Mouse (Mus musculus) ES-E14 (cell line): Measurements from ENCODE around the gene Efna1.

Experiments used
- CHD2 ChIP-seq: IDR thresholded peaks from 2 replicates; pipeline ENCODE4 v1.6.1; 2014; ENCODE audit warnings: mild to moderate bottlenecking, low read depth, low read length, inconsistent platforms
- HCFC1 ChIP-seq: IDR thresholded peaks from 2 replicates; pipeline ENCODE4 v1.6.1; 2012; ENCODE audit warnings: low read length, inconsistent platforms, borderline replicate concordance; ENCODE audit not compliant: insufficient read depth
- MAFK ChIP-seq: IDR thresholded peaks from 2 replicates; pipeline ENCODE4 v1.6.1; 2014; ENCODE audit warnings: mild to moderate bottlenecking, low read depth, low read length, inconsistent platforms; ENCODE audit not compliant: insufficient read depth

- no peak for TF ChIP-seq HCFC1
- no peak for TF ChIP-seq MAFK
- TF ChIP-seq CHD2 = no peak
Measured at GRCm38 (mm10) chr3:89314791-89315190, 33.8 kb upstream of the Efna1 start.
